Mouse (Mus musculus): Measurements from ENCODE around the gene Meiob. TPM values are rescaled to one million over a fixed set of nuclear protein-coding genes. Genes with fewer than 3 reads are reported as not detected.

The Meiob gene
- total and polyA plus RNA-seq, 2 experiments from 2014 or later, result not detected

DNA sequence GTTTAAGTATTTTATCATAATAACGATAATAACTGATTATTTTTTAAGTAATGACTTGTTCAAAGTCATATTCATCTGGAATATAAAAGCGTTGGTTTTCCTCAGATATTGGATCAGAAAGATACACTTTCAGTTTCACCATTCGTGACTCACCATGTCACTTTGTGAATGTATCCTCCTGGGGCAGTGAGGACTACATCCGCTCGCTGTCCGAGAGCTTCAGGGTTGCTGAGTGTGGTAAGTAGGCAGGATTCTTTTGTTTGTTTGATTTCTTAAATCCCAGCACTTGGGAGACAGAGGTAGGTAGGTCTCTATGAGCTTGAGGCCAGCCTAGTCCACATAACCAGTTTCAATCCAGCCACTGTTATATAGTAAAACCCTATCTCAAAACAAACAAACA is 14.1 kb downstream of the Meiob start:
- ATAC-seq (no peak), DNase-seq (ENCODE audit: low spot score) (no peak)
- H3K9ac ChIP-seq (replicated peaks; ENCODE audit: low read length), result no peak overlapping the region
- no peak for TF ChIP-seq CTCF (IDR thresholded peaks at IDR 0.05; ENCODE audit: low read depth)
- peaks cover 6% of the 10 kb centered on the region; the same call in 1 of the 2 replicates for H3K27me3 ChIP-seq (ENCODE audit: insufficient read depth, low read length)
- no peak overlapping the region for H3K4me2 ChIP-seq (ENCODE audit: low read depth, low read length)
- H3K4me3 ChIP-seq (ENCODE audit: low read length), result no peak overlapping the region
- H3K36me3 ChIP-seq (ENCODE audit: insufficient read depth, low read length), result no peaks in the 10 kb centered on the region
- H3K9me3 ChIP-seq (ENCODE audit: low read length), result no peaks in the 10 kb centered on the region
- H3K27ac ChIP-seq, result no peak overlapping the region
- WGBS, result 56% methylated on average over 6 of the region's 6 CpGs
- no peaks in the 10 kb centered on the region for H3K4me1 ChIP-seq (ENCODE audit: insufficient read depth, low read length)

DNA sequence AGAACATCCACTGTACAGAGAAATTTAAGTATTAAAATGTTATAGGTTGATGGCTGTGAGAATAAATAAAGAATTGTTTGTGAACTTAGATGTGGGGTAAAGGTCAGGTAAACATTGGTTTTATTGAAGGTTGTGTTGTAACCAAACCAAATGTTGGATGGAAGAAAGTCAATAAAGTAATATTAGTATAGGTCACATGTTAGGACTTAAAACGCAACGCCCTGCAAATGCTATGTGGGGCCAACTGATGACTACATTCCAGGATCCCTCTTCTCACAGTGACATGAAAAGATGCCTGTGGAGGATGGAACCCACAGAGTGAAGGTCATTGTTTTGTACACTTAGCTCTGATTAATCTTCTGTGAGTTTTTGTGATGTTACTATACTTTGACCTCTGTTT is 15.4 kb downstream of the Meiob start:
- no peak for DNase-seq (ENCODE audit: low spot score)
- TF ChIP-seq CTCF (IDR thresholded peaks at IDR 0.05; ENCODE audit: low read depth), result no peak
- no peak overlapping the region for H3K4me2 ChIP-seq (ENCODE audit: low read depth, low read length)
- no peaks in the 10 kb centered on the region for H3K9me3 ChIP-seq (ENCODE audit: low read length)
- H3K27me3 ChIP-seq (ENCODE audit: insufficient read depth, low read length), result peaks cover 6% of the 10 kb centered on the region; the same call in 1 of the 2 replicates
- no peak overlapping the region for H3K9ac ChIP-seq (replicated peaks; ENCODE audit: low read length)
- H3K4me1 ChIP-seq (ENCODE audit: insufficient read depth, low read length), result no peaks in the 10 kb centered on the region
- no peak overlapping the region for H3K4me3 ChIP-seq (ENCODE audit: low read length)
- no peak for ATAC-seq
- WGBS, result 69% methylated on average over 2 of the region's 2 CpGs
- H3K36me3 ChIP-seq (ENCODE audit: insufficient read depth, low read length), result no peaks in the 10 kb centered on the region
- no peak overlapping the region for H3K27ac ChIP-seq

- H3K36me3 ChIP-seq (ENCODE audit: insufficient read depth, low read length), result no peaks in the 10 kb centered on the region
- DNase-seq (ENCODE audit: low spot score), result no peak
- H3K4me3 ChIP-seq (ENCODE audit: low read length), result no peak overlapping the region
- H3K4me1 ChIP-seq (ENCODE audit: insufficient read depth, low read length), result no peaks in the 10 kb centered on the region
- H3K9me3 ChIP-seq (ENCODE audit: low read length), result no peaks in the 10 kb centered on the region
- H3K27me3 ChIP-seq (ENCODE audit: insufficient read depth, low read length), result peaks cover 6% of the 10 kb centered on the region; the same call in 1 of the 2 replicates
- no peak overlapping the region for H3K4me2 ChIP-seq (ENCODE audit: low read depth, low read length)
- H3K9ac ChIP-seq (replicated peaks; ENCODE audit: low read length), result no peak overlapping the region
- TF ChIP-seq CTCF (IDR thresholded peaks at IDR 0.05; ENCODE audit: low read depth), result no peak
- WGBS, result 48% methylated on average over 3 of the region's 3 CpGs
- H3K27ac ChIP-seq, result no peak overlapping the region
- no peak for ATAC-seq
Measured at GRCm38 (mm10) chr17:24821351-24822280, 17.5 kb downstream of the Meiob start.

DNA sequence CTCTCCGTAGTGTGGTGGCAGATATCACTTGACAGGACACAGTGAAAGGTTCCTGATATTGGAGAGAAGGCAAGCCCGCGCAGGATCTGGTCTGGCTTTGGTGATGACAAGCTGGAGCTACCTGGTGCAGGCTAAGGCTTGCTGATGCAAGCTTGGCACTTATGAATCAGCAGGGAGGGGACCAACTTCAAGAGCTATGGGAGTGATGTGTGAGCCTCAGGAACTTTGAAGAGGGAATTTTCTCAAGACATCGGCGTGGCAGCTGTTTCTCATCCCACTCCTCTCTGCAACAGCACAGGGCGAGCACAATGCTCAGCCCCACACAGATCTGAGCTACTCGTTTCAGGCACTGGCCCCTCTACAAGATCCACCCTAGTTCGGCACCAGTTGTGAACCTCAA is 35.8 kb downstream of the Meiob start, which contains the start of gene Hagh:
TSS of gene Hagh (plus strand) at position 302 of the 400 bp plus-strand sequence.
- Histone ChIP-seq H3K9ac (replicated peaks; ENCODE audit: low read length) (no peak within 1 kb of the TSS), H3K9me3 (ENCODE audit: low read length) (no peaks in the 10 kb centered on the region), H3K4me3 (ENCODE audit: low read length) (no peak within 1 kb of the TSS), H3K36me3 (ENCODE audit: insufficient read depth, low read length) (no peaks in the 10 kb centered on the region), H3K27me3 (ENCODE audit: insufficient read depth, low read length) (no peaks in the 10 kb centered on the region), H3K4me1 (ENCODE audit: insufficient read depth, low read length) (no peaks in the 10 kb centered on the region), H3K27ac (no peak within 1 kb of the TSS), H3K4me2 (ENCODE audit: low read depth, low read length) (no peak within 1 kb of the TSS)
- DNase-seq (ENCODE audit: low spot score), result no peak
- TF ChIP-seq CTCF (IDR thresholded peaks at IDR 0.05; ENCODE audit: low read depth), result no peak
- no peak for ATAC-seq
- 76% methylated on average over 8 of the region's 8 CpGs for WGBS

DNA sequence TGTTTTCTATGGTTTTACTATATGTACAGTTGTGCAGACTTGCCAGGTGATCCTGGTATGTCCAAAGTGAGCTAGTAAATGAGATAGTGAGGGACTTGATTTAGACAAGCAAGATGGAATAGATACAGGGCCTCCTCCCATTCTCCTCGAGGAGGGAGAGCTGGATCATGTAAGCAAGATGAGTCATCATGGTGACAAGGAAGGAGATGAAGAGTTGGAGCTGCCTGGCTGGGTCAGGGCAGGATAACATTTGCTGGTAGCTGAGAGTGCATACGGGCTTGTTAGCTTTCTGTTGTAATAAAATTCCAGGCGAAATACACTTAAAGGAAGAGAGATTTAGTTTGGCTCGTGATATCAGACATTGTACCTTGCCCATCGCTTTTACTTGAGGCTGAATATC is 36.3 kb downstream of the Meiob start:
- Histone ChIP-seq H3K9ac (replicated peaks; ENCODE audit: low read length) (no peak overlapping the region), H3K9me3 (ENCODE audit: low read length) (no peaks in the 10 kb centered on the region), H3K27ac (no peak overlapping the region), H3K4me1 (ENCODE audit: insufficient read depth, low read length) (no peaks in the 10 kb centered on the region), H3K36me3 (ENCODE audit: insufficient read depth, low read length) (no peaks in the 10 kb centered on the region), H3K4me3 (ENCODE audit: low read length) (no peak overlapping the region), H3K4me2 (ENCODE audit: low read depth, low read length) (no peak overlapping the region), H3K27me3 (ENCODE audit: insufficient read depth, low read length) (no peaks in the 10 kb centered on the region)
- 62% methylated on average over 5 of the region's 5 CpGs for WGBS
- DNase-seq (ENCODE audit: low spot score), result no peak
- no peak for ATAC-seq
- no peak for TF ChIP-seq CTCF (IDR thresholded peaks at IDR 0.05; ENCODE audit: low read depth)

DNA sequence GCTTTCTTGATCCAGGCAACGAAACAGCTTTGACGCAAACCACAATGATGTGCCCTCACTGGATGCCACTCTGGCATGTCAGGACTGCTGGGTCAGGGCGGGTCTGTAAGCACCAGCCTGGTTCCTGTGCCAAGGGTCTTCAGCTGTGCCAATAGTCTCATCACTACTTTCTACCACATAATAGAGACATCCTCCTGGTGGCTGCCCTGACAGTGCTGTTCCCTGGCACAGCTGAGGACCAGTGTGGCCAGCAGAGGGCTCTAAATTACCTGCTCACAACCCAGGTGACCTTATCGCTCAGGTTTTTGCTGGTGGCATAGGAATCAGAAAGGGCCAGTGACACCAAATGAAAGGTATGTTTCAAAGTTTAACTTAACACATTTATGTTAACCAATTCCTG is 37.0 kb downstream of the Meiob start:
- H3K27me3 ChIP-seq (ENCODE audit: insufficient read depth, low read length), result no peaks in the 10 kb centered on the region
- H3K9ac ChIP-seq (replicated peaks; ENCODE audit: low read length), result no peak overlapping the region
- no peaks in the 10 kb centered on the region for H3K9me3 ChIP-seq (ENCODE audit: low read length)
- ATAC-seq, result no peak
- H3K4me2 ChIP-seq (ENCODE audit: low read depth, low read length), result no peak overlapping the region
- no peak overlapping the region for H3K27ac ChIP-seq
- no peaks in the 10 kb centered on the region for H3K4me1 ChIP-seq (ENCODE audit: insufficient read depth, low read length)
- H3K36me3 ChIP-seq (ENCODE audit: insufficient read depth, low read length), result no peaks in the 10 kb centered on the region
- WGBS, result 47% methylated on average over 4 of the region's 4 CpGs
- no peak for DNase-seq (ENCODE audit: low spot score)
- H3K4me3 ChIP-seq (ENCODE audit: low read length), result no peak overlapping the region
- peak; percentile 53 for TF ChIP-seq CTCF (IDR thresholded peaks at IDR 0.05; ENCODE audit: low read depth)

DNA sequence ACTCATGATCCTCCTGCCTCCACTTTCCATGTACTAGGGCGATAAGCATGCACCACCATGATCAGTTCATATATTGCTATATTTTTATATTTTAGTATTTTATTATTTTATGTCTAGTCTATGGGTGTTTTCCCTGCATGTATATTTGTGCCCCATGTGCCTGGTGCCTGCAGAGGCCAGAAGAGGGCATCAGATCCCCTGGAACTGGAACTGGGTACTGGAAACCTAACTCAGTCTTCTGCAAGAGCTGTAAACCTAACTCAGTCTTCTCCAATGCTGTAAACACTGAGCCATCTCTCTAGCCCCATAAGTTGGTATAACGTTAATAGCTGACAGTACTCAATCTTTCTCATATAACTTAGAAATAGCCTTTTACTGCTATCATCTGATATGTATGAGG is 38.5 kb downstream of the Meiob start:
- H3K9ac ChIP-seq (replicated peaks; ENCODE audit: low read length), result no peak overlapping the region
- no peak; the same call in 1 of the 2 replicates for TF ChIP-seq CTCF (IDR thresholded peaks at IDR 0.05; ENCODE audit: low read depth)
- 57% methylated on average over 2 of the region's 2 CpGs for whole genome bisulfite sequencing
- no peaks in the 10 kb centered on the region for H3K36me3 ChIP-seq (ENCODE audit: insufficient read depth, low read length)
- DNase-seq (ENCODE audit: low spot score) (no peak), ATAC-seq (no peak)
- H3K4me2 ChIP-seq (ENCODE audit: low read depth, low read length), result no peak overlapping the region
- H3K9me3 ChIP-seq (ENCODE audit: low read length), result no peaks in the 10 kb centered on the region
- no peak overlapping the region for H3K4me3 ChIP-seq (ENCODE audit: low read length)
- no peaks in the 10 kb centered on the region for H3K4me1 ChIP-seq (ENCODE audit: insufficient read depth, low read length)
- no peaks in the 10 kb centered on the region for H3K27me3 ChIP-seq (ENCODE audit: insufficient read depth, low read length)
- no peak overlapping the region for H3K27ac ChIP-seq

All from hindbrain, postnatal 0 days (tissue).